Mouse (Mus musculus) intestine, embryonic 15.5 days (tissue): ENCODE data around the gene Dennd2a. TPM values are rescaled to one million over a fixed set of nuclear protein-coding genes. Genes with fewer than 3 reads are reported as not detected.
A peak's percentile ranks its signal among the peaks of the same experiment; 100 is the strongest.

Source experiments
- ATAC-seq: fragments of 200-750 bp; cut with Nextera tagmentation; 2 replicates; pipeline ENCODE4 v1.8.0; 2017; ENCODE audit warnings: moderate TSS enrichment, moderate library complexity
- H3K27ac ChIP-seq: fragments of 300-500 bp; sonication (generic); 2 replicates; pipeline ENCODE4 v1.5.1; 2015; ENCODE audit warnings: mild to moderate bottlenecking, inconsistent platforms
- H3K27me3 ChIP-seq: fragments of 300-500 bp; sonication (generic); replicated peaks from 2 replicates; pipeline ENCODE4 v1.6.1; 2015; ENCODE audit warnings: inconsistent platforms
- H3K36me3 ChIP-seq: fragments of 300-500 bp; sonication (generic); 2 replicates; pipeline ENCODE4 v1.6.1; 2015; ENCODE audit warnings: inconsistent platforms
- H3K4me1 ChIP-seq: fragments of 300-500 bp; sonication (generic); replicated peaks from 2 replicates; pipeline ENCODE4 v1.6.1; 2015; ENCODE audit warnings: inconsistent platforms
- H3K4me2 ChIP-seq: fragments of 300-500 bp; sonication (generic); replicated peaks from 2 replicates; pipeline ENCODE4 v1.6.1; 2015; ENCODE audit warnings: mild to moderate bottlenecking, inconsistent platforms
- H3K4me3 ChIP-seq: fragments of 300-500 bp; sonication (generic); replicated peaks from 2 replicates; pipeline ENCODE4 v1.5.1; 2015; ENCODE audit warnings: inconsistent platforms
- H3K9ac ChIP-seq: fragments of 300-500 bp; sonication (generic); 2 replicates; pipeline ENCODE4 v1.6.1; 2015; ENCODE audit warnings: inconsistent platforms
- H3K9me3 ChIP-seq: fragments of 300-500 bp; sonication (generic); 2 replicates; pipeline ENCODE4 v1.6.1; 2016; ENCODE audit warnings: inconsistent platforms
- WGBS: fragments of 180-500 bp; shearing (Covaris S2); methylation state at CpG from one replicate; pipeline ENCODE4 v1.1.7; 2015; 5-methylcytosine and 5-hydroxymethylcytosine counted together
- polyA plus RNA-seq: library from polyadenylated mRNA; unstranded; fragments of >200 nt; fragmentation: Nextera tagmentation; extraction: Ambion mirVana; gene quantifications from 2 replicates; pipeline ENCODE4 v1.2.1, GENCODE M21; 2015

The Dennd2a gene
- polyA plus RNA-seq, 1 experiment from 2014 or later: 12.3 TPM

- Histone ChIP-seq H3K4me1 (no peaks in the 10 kb centered on the region), H3K4me3 (no peak overlapping the region), H3K36me3 (peaks cover 11% of the 10 kb centered on the region), H3K9ac (no peak overlapping the region), H3K9me3 (no peaks in the 10 kb centered on the region), H3K4me2 (no peak overlapping the region), H3K27me3 (no peaks in the 10 kb centered on the region), H3K27ac (no peak overlapping the region)
- no peak for ATAC-seq
- 88% methylated on average over 5 of the region's 5 CpGs for WGBS
Measured at GRCm38 (mm10) chr6:39491203-39491602, 66.5 kb downstream of the Dennd2a start.

- no peaks in the 10 kb centered on the region for H3K9me3 ChIP-seq
- ATAC-seq: no peak
- no peak overlapping the region for H3K4me3 ChIP-seq
- no peak overlapping the region for H3K4me2 ChIP-seq
- H3K36me3 ChIP-seq: peaks cover 15% of the 10 kb centered on the region
- no peak overlapping the region for H3K27ac ChIP-seq
- H3K27me3 ChIP-seq: no peaks in the 10 kb centered on the region
- WGBS: 90% methylated on average over 8 of the region's 8 CpGs
- H3K9ac ChIP-seq: no peak overlapping the region
- no peaks in the 10 kb centered on the region for H3K4me1 ChIP-seq
Measured at GRCm38 (mm10) chr6:39488292-39488691, 69.4 kb downstream of the Dennd2a start.

- WGBS: 85% methylated on average over 4 of the region's 4 CpGs
- no peak overlapping the region for H3K9ac ChIP-seq
- H3K4me3 ChIP-seq: no peak overlapping the region
- H3K4me1 ChIP-seq: no peaks in the 10 kb centered on the region
- H3K27ac ChIP-seq: no peak overlapping the region
- no peak for ATAC-seq
- H3K9me3 ChIP-seq: no peaks in the 10 kb centered on the region
- H3K36me3 ChIP-seq: peaks cover 16% of the 10 kb centered on the region
- H3K4me2 ChIP-seq: no peak overlapping the region
- no peaks in the 10 kb centered on the region for H3K27me3 ChIP-seq
Measured at GRCm38 (mm10) chr6:39483656-39484055, 74.0 kb downstream of the Dennd2a start.

GRCm38 (mm10) chr6:39478509-39479150 is 79.0 kb downstream of the Dennd2a start:
- 61% methylated on average over 8 of the region's 8 CpGs for WGBS
- no peak overlapping the region for H3K4me2 ChIP-seq
- peaks cover 11% of the 10 kb centered on the region for H3K4me1 ChIP-seq
- no peaks in the 10 kb centered on the region for H3K27me3 ChIP-seq
- H3K27ac ChIP-seq: no peak overlapping the region
- no peaks in the 10 kb centered on the region for H3K9me3 ChIP-seq
- ATAC-seq: no peak
- H3K9ac ChIP-seq: no peak overlapping the region
- no peak overlapping the region for H3K4me3 ChIP-seq
- peaks cover 8% of the 10 kb centered on the region for H3K36me3 ChIP-seq

- Histone ChIP-seq H3K4me3 (no peak overlapping the region), H3K9me3 (no peaks in the 10 kb centered on the region), H3K36me3 (no peaks in the 10 kb centered on the region), H3K27ac (no peak overlapping the region), H3K4me2 (no peak overlapping the region), H3K27me3 (no peaks in the 10 kb centered on the region), H3K9ac (no peak overlapping the region), H3K4me1 (peaks cover 11% of the 10 kb centered on the region)
- 42% methylated on average over 1 of the region's 1 CpGs for WGBS
- no peak for ATAC-seq
Measured at GRCm38 (mm10) chr6:39476617-39477016, 81.0 kb downstream of the Dennd2a start.

- Histone ChIP-seq H3K4me1 (peaks cover 11% of the 10 kb centered on the region), H3K27me3 (no peaks in the 10 kb centered on the region), H3K4me2 (peak overlapping the region; percentile 14; the same call in 1 of the 2 replicates), H3K9me3 (no peaks in the 10 kb centered on the region), H3K4me3 (no peak overlapping the region), H3K36me3 (no peaks in the 10 kb centered on the region), H3K9ac (no peak overlapping the region), H3K27ac (no peak overlapping the region)
- peak; percentile 50; the same call in 1 of the 2 replicates for ATAC-seq
- 42% methylated on average over 6 of the region's 6 CpGs for WGBS
Measured at GRCm38 (mm10) chr6:39474424-39474823, 83.2 kb downstream of the Dennd2a start.

GRCm38 (mm10) chr6:39472837-39473236 is 84.8 kb downstream of the Dennd2a start:
- peak; percentile 17; the same call in 1 of the 2 replicates for ATAC-seq
- WGBS: 58% methylated on average over 5 of the region's 5 CpGs
- Histone ChIP-seq H3K4me1 (peaks cover 11% of the 10 kb centered on the region), H3K27ac (no peak overlapping the region), H3K9ac (no peak overlapping the region), H3K36me3 (no peaks in the 10 kb centered on the region), H3K4me3 (no peak overlapping the region), H3K27me3 (no peaks in the 10 kb centered on the region), H3K4me2 (no peak overlapping the region), H3K9me3 (no peaks in the 10 kb centered on the region)

GRCm38 (mm10) chr6:39472271-39472670 is 85.4 kb downstream of the Dennd2a start:
- WGBS: 76% methylated on average over 4 of the region's 4 CpGs
- no peak for ATAC-seq
- H3K4me2 ChIP-seq: no peak overlapping the region
- no peak overlapping the region for H3K4me3 ChIP-seq
- no peak overlapping the region for H3K27ac ChIP-seq
- no peaks in the 10 kb centered on the region for H3K27me3 ChIP-seq
- H3K9me3 ChIP-seq: no peaks in the 10 kb centered on the region
- H3K4me1 ChIP-seq: peaks cover 11% of the 10 kb centered on the region
- H3K36me3 ChIP-seq: no peaks in the 10 kb centered on the region
- no peak overlapping the region for H3K9ac ChIP-seq

GRCm38 (mm10) chr6:39470076-39470475 is 87.6 kb downstream of the Dennd2a start:
- H3K27me3 ChIP-seq: no peaks in the 10 kb centered on the region
- no peak overlapping the region for H3K9ac ChIP-seq
- no peaks in the 10 kb centered on the region for H3K9me3 ChIP-seq
- ATAC-seq: no peak
- no peak overlapping the region for H3K4me2 ChIP-seq
- H3K4me1 ChIP-seq: peaks cover 11% of the 10 kb centered on the region
- H3K27ac ChIP-seq: no peak overlapping the region
- no peak overlapping the region for H3K4me3 ChIP-seq
- H3K36me3 ChIP-seq: no peaks in the 10 kb centered on the region
- 97% methylated on average over 14 of the region's 14 CpGs for WGBS

- H3K4me3 ChIP-seq: no peak overlapping the region
- H3K9me3 ChIP-seq: no peaks in the 10 kb centered on the region
- H3K4me2 ChIP-seq: no peak overlapping the region
- 86% methylated on average over 5 of the region's 5 CpGs for WGBS
- no peak for ATAC-seq
- no peak overlapping the region for H3K9ac ChIP-seq
- H3K4me1 ChIP-seq: peaks cover 7% of the 10 kb centered on the region
- no peaks in the 10 kb centered on the region for H3K36me3 ChIP-seq
- H3K27ac ChIP-seq: no peak overlapping the region
- H3K27me3 ChIP-seq: no peaks in the 10 kb centered on the region
Measured at GRCm38 (mm10) chr6:39469427-39469826, 88.2 kb downstream of the Dennd2a start.

GRCm38 (mm10) chr6:39462621-39463538 is 94.8 kb downstream of the Dennd2a start:
- 50% methylated on average over 16 of the region's 16 CpGs for WGBS
- H3K9me3 ChIP-seq: no peaks in the 10 kb centered on the region
- H3K9ac ChIP-seq: no peak overlapping the region
- H3K4me2 ChIP-seq: peak overlapping the region; percentile 35; the same call in 1 of the 2 replicates
- no peak overlapping the region for H3K4me3 ChIP-seq
- no peaks in the 10 kb centered on the region; the same call in 1 of the 2 replicates for H3K4me1 ChIP-seq
- H3K36me3 ChIP-seq: no peaks in the 10 kb centered on the region
- H3K27ac ChIP-seq: no peak overlapping the region
- no peaks in the 10 kb centered on the region for H3K27me3 ChIP-seq
- ATAC-seq: peak; percentile 74

GRCm38 (mm10) chr6:39460040-39460439 is 97.6 kb downstream of the Dennd2a start:
- H3K4me1 ChIP-seq: peaks cover 7% of the 10 kb centered on the region
- WGBS: 95% methylated on average over 11 of the region's 11 CpGs
- H3K9me3 ChIP-seq: no peaks in the 10 kb centered on the region
- no peak for ATAC-seq
- H3K9ac ChIP-seq: no peak overlapping the region
- no peak overlapping the region for H3K27ac ChIP-seq
- H3K27me3 ChIP-seq: no peaks in the 10 kb centered on the region
- H3K4me2 ChIP-seq: no peak overlapping the region
- H3K4me3 ChIP-seq: no peak overlapping the region
- no peaks in the 10 kb centered on the region for H3K36me3 ChIP-seq
